Mouse (Mus musculus): ENCODE data around the gene Zfp831. TPM values are rescaled to one million over a fixed set of nuclear protein-coding genes. Genes with fewer than 3 reads are reported as not detected.
A peak's percentile ranks its signal among the peaks of the same experiment; 100 is the strongest.

The Zfp831 gene
- polyA plus RNA-seq, 1 experiment from 2014 or later: 0.02 TPM

- no peak for DNase-seq
- ATAC-seq (ENCODE audit: low read depth): no peak
Observed at GRCm38 (mm10) chr2:174747182-174747581, 103.8 kb downstream of the Zfp831 start.

GRCm38 (mm10) chr2:174748381-174748780 lies 105.0 kb downstream of the Zfp831 start:
- Histone ChIP-seq H3K27ac (no peak overlapping the region), H3K4me2 (peak overlapping the region; percentile 26), H3K9ac (no peak overlapping the region), H3K9me3 (replicated peaks) (no peaks in the 10 kb centered on the region), H3K4me3 (replicated peaks) (no peak overlapping the region), H3K27me3 (no peaks in the 10 kb centered on the region), H3K4me1 (replicated peaks) (0 out of 2 replicates have a peak, but pooled peaks cover 5% of the 10 kb centered on the region), H3K36me3 (no peaks in the 10 kb centered on the region)
- 55% methylated on average over 8 of the region's 8 CpGs for WGBS (ENCODE audit: insufficient replicate concordance)
- DNase-seq (no peak), ATAC-seq (ENCODE audit: low read depth) (peak; percentile 39; the same call in 1 of the 2 replicates)

More at GRCm38 (mm10) chr2:174747182-174747581, 103.8 kb downstream of the Zfp831 start:
- Histone ChIP-seq H3K4me1 (replicated peaks) (0 out of 2 replicates have a peak, but pooled peaks cover 5% of the 10 kb centered on the region), H3K27me3 (no peaks in the 10 kb centered on the region), H3K9me3 (replicated peaks) (no peaks in the 10 kb centered on the region), H3K4me3 (replicated peaks) (no peak overlapping the region), H3K4me2 (no peak overlapping the region), H3K27ac (no peak overlapping the region), H3K36me3 (no peaks in the 10 kb centered on the region), H3K9ac (no peak overlapping the region)
- WGBS (ENCODE audit: insufficient replicate concordance): 36% methylated on average over 1 of the region's 1 CpGs

GRCm38 (mm10) chr2:174753197-174753596 lies 109.9 kb downstream of the Zfp831 start:
- no peaks in the 10 kb centered on the region for H3K9me3 ChIP-seq (replicated peaks)
- no peak overlapping the region for H3K4me3 ChIP-seq (replicated peaks)
- H3K27me3 ChIP-seq: no peaks in the 10 kb centered on the region
- no peaks in the 10 kb centered on the region for H3K36me3 ChIP-seq
- DNase-seq: no peak
- ATAC-seq (ENCODE audit: low read depth): no peak
- H3K9ac ChIP-seq: no peak overlapping the region
- WGBS (ENCODE audit: insufficient replicate concordance): 72% methylated on average over 1 of the region's 1 CpGs
- H3K4me2 ChIP-seq: no peak overlapping the region
- 0 out of 2 replicates have a peak, but pooled peaks cover 5% of the 10 kb centered on the region for H3K4me1 ChIP-seq (replicated peaks)
- no peak overlapping the region for H3K27ac ChIP-seq

GRCm38 (mm10) chr2:174754231-174754630 lies 110.9 kb downstream of the Zfp831 start:
- Histone ChIP-seq H3K4me3 (replicated peaks) (no peak overlapping the region), H3K27me3 (no peaks in the 10 kb centered on the region), H3K36me3 (no peaks in the 10 kb centered on the region), H3K9ac (no peak overlapping the region), H3K4me2 (no peak overlapping the region), H3K27ac (no peak overlapping the region), H3K9me3 (replicated peaks) (no peaks in the 10 kb centered on the region), H3K4me1 (replicated peaks) (no peaks in the 10 kb centered on the region)
- WGBS (ENCODE audit: insufficient replicate concordance): 75% methylated on average over 1 of the region's 1 CpGs
- no peak for ATAC-seq (ENCODE audit: low read depth)
- no peak for DNase-seq

GRCm38 (mm10) chr2:174759189-174759588 lies 115.9 kb downstream of the Zfp831 start:
- Histone ChIP-seq H3K36me3 (no peaks in the 10 kb centered on the region), H3K4me1 (replicated peaks) (no peaks in the 10 kb centered on the region), H3K27me3 (peaks cover 18% of the 10 kb centered on the region), H3K9me3 (replicated peaks) (no peaks in the 10 kb centered on the region), H3K4me3 (replicated peaks) (no peak overlapping the region), H3K4me2 (no peak overlapping the region), H3K27ac (no peak overlapping the region), H3K9ac (no peak overlapping the region)
- ATAC-seq (ENCODE audit: low read depth) (no peak), DNase-seq (no peak)
- WGBS (ENCODE audit: insufficient replicate concordance): 52% methylated on average over 4 of the region's 4 CpGs

Other genes starting within 250 kb of the Zfp831 start
- gene Nelfcd, start 227.7 kb upstream of the Zfp831 start, polyA plus RNA-seq (2015; fragmentation: Nextera tagmentation; extraction: Ambion mirVana): 75.2 and 82.0 TPM in 2 replicates
- 103 and 111 TPM in 2 replicates for gene Ctsz, start 204.5 kb upstream of the Zfp831 start, polyA plus RNA-seq (2015; fragmentation: Nextera tagmentation; extraction: Ambion mirVana)
- 36.2 and 38.2 TPM in 2 replicates for gene Tubb1, start 192.8 kb upstream of the Zfp831 start, polyA plus RNA-seq (2015; fragmentation: Nextera tagmentation; extraction: Ambion mirVana)
- 445 and 472 TPM in 2 replicates for gene Atp5e, start 179.4 kb upstream of the Zfp831 start, polyA plus RNA-seq (2015; fragmentation: Nextera tagmentation; extraction: Ambion mirVana)
- gene Prelid3b, start 170.5 kb upstream of the Zfp831 start, polyA plus RNA-seq (2015; fragmentation: Nextera tagmentation; extraction: Ambion mirVana): 115 and 131 TPM in 2 replicates
- gene Edn3, start 117.1 kb downstream of the Zfp831 start, polyA plus RNA-seq (2015; fragmentation: Nextera tagmentation; extraction: Ambion mirVana): 0.59 and 0.63 TPM in 2 replicates